Mouse (Mus musculus) layer of hippocampus, adult 9-10 months (tissue): Measurements from ENCODE around the gene Sept6.

Source experiments
- DNase-seq: peaks from one replicate; pipeline ENCODE4 v3.0.0; 2022; ENCODE audit warnings: low spot score

Sept6 gene

GRCm38 (mm10) chrX:36991694-36992093 lies at the start of gene Sept6:
Sept6 (minus strand) TSS chrX:36991794.
- no peak for DNase-seq

- no peak for DNase-seq
Measured at GRCm38 (mm10) chrX:37028378-37028777, 36.8 kb upstream of the Sept6 start.

GRCm38 (mm10) chrX:37023652-37024309 lies 32.2 kb upstream of the Sept6 start:
- no peak for DNase-seq

GRCm38 (mm10) chrX:37022690-37023089 lies 31.1 kb upstream of the Sept6 start:
- peak; percentile 51 for DNase-seq

GRCm38 (mm10) chrX:37019045-37019444 lies 27.5 kb upstream of the Sept6 start:
- no peak for DNase-seq

GRCm38 (mm10) chrX:37018150-37018654 lies 26.6 kb upstream of the Sept6 start:
- DNase-seq, result no peak

GRCm38 (mm10) chrX:37013870-37014269 lies 22.3 kb upstream of the Sept6 start:
- DNase-seq, result no peak

- no peak for DNase-seq
Measured at GRCm38 (mm10) chrX:36991039-36991438, 555 bp downstream of the Sept6 start.

- no peak for DNase-seq
Measured at GRCm38 (mm10) chrX:36989752-36990404, 1.7 kb downstream of the Sept6 start.

- no peak for DNase-seq
Measured at GRCm38 (mm10) chrX:36989234-36989751, 2.3 kb downstream of the Sept6 start.

- no peak for DNase-seq
Measured at GRCm38 (mm10) chrX:36988754-36989153, 2.8 kb downstream of the Sept6 start.

- DNase-seq, result no peak
Measured at GRCm38 (mm10) chrX:36987851-36988250, 3.7 kb downstream of the Sept6 start.

GRCm38 (mm10) chrX:36985041-36985440 lies 6.6 kb downstream of the Sept6 start:
- no peak for DNase-seq

- no peak for DNase-seq
Measured at GRCm38 (mm10) chrX:36983654-36984311, 7.8 kb downstream of the Sept6 start.

- no peak for DNase-seq
Measured at GRCm38 (mm10) chrX:36982892-36983653, 8.5 kb downstream of the Sept6 start.

GRCm38 (mm10) chrX:36980563-36981187 lies 10.9 kb downstream of the Sept6 start:
- no peak for DNase-seq

GRCm38 (mm10) chrX:36977863-36978262 lies 13.7 kb downstream of the Sept6 start:
- no peak for DNase-seq

- DNase-seq, result no peak
Measured at GRCm38 (mm10) chrX:36976980-36977379, 14.6 kb downstream of the Sept6 start.

- DNase-seq, result no peak
Measured at GRCm38 (mm10) chrX:36976272-36976671, 15.3 kb downstream of the Sept6 start.

- DNase-seq, result no peak
Measured at GRCm38 (mm10) chrX:36974905-36975304, 16.7 kb downstream of the Sept6 start.

GRCm38 (mm10) chrX:36972951-36973471 lies 18.6 kb downstream of the Sept6 start:
- no peak for DNase-seq
